Mouse (Mus musculus) cortical plate, adult 2 months (tissue): ENCODE data around the gene Psmb3.

Experiments
- CTCF ChIP-seq: fragments of 200-500 bp; IDR thresholded peaks from 2 replicates; pipeline ENCODE4 v1.5.1; 2011; ENCODE audit warnings: mild to moderate bottlenecking, control low read depth, low read length; ENCODE audit not compliant: insufficient read depth; ENCODE audit errors: extremely low read depth
- POLR2A ChIP-seq: fragments of 200-500 bp; IDR thresholded peaks from 2 replicates; pipeline ENCODE4 v1.6.1; 2011; ENCODE audit warnings: mild to moderate bottlenecking, low read length, control low read depth; ENCODE audit not compliant: insufficient read depth; ENCODE audit errors: extremely low read depth

- TF ChIP-seq POLR2A (no peak), CTCF (no peak)
These were observed 46.8 kb upstream of the Psmb3 start for GRCm38 (mm10) chr11:97656269-97656971.
